Mouse (Mus musculus) heart, embryonic 13.5 days (tissue): ENCODE data around the gene C1qtnf7. TPM values are rescaled to one million over a fixed set of nuclear protein-coding genes. Genes with fewer than 3 reads are reported as not detected.

Experiments used
- ATAC-seq: fragments of 200-750 bp; cut with Nextera tagmentation; 2 replicates; pipeline ENCODE4 v1.8.0; 2017; ENCODE audit warnings: moderate TSS enrichment; ENCODE audit not compliant: insufficient number of reproducible peaks, low FRiP score, low TSS enrichment; ENCODE audit errors: extremely low read depth
- H3K27ac ChIP-seq: fragments of 300-500 bp; sonication (generic); replicated peaks from 2 replicates; pipeline ENCODE4 v1.5.1; 2015; ENCODE audit warnings: moderate library complexity, mild to moderate bottlenecking, inconsistent platforms
- H3K27me3 ChIP-seq: fragments of 300-500 bp; sonication (generic); replicated peaks from 2 replicates; pipeline ENCODE4 v1.6.1; 2015; ENCODE audit warnings: mild to moderate bottlenecking, inconsistent platforms
- H3K36me3 ChIP-seq: fragments of 300-500 bp; sonication (generic); 2 replicates; pipeline ENCODE4 v1.6.1; 2015; ENCODE audit warnings: mild to moderate bottlenecking, inconsistent platforms
- H3K4me1 ChIP-seq: fragments of 300-500 bp; sonication (generic); 2 replicates; pipeline ENCODE4 v1.6.1; 2015; ENCODE audit warnings: inconsistent platforms
- H3K4me2 ChIP-seq: fragments of 300-500 bp; sonication (generic); 2 replicates; pipeline ENCODE4 v1.6.1; 2015; ENCODE audit warnings: inconsistent platforms, mild to moderate bottlenecking, moderate library complexity
- H3K4me3 ChIP-seq: fragments of 300-500 bp; sonication (generic); 2 replicates; pipeline ENCODE4 v1.5.1; 2015; ENCODE audit warnings: moderate library complexity, mild to moderate bottlenecking, inconsistent platforms
- H3K9ac ChIP-seq: fragments of 300-500 bp; sonication (generic); 2 replicates; pipeline ENCODE4 v1.6.1; 2015; ENCODE audit warnings: inconsistent platforms, mild to moderate bottlenecking, moderate library complexity
- H3K9me3 ChIP-seq: fragments of 300-500 bp; sonication (generic); 2 replicates; pipeline ENCODE4 v1.6.1; 2016; ENCODE audit warnings: inconsistent platforms
- WGBS: fragments of 180-500 bp; shearing (Covaris S2); methylation state at CpG from one replicate; pipeline ENCODE4 v1.1.7; 2015; ENCODE audit warnings: mixed read lengths; 5-methylcytosine and 5-hydroxymethylcytosine counted together
- polyA plus RNA-seq: library from polyadenylated mRNA; unstranded; fragments of >200 nt; fragmentation: Nextera tagmentation; extraction: Ambion mirVana; gene quantifications from 2 replicates; pipeline ENCODE4 v1.2.1, GENCODE M21; 2015

C1qtnf7 gene
- polyA plus RNA-seq, 1 experiment from 2014 or later, result 7.6 TPM

GRCm38 (mm10) chr5:43583326-43584120 lies 68.2 kb downstream of the C1qtnf7 start:
- Histone ChIP-seq H3K36me3 (no peaks in the 10 kb centered on the region), H3K4me3 (no peak overlapping the region), H3K9ac (no peak overlapping the region), H3K27ac (no peak overlapping the region), H3K4me2 (no peak overlapping the region), H3K9me3 (no peaks in the 10 kb centered on the region), H3K27me3 (no peaks in the 10 kb centered on the region), H3K4me1 (peaks cover 5% of the 10 kb centered on the region; the same call in 1 of the 2 replicates)
- ATAC-seq, result no peak
- WGBS, result 78% methylated on average over 6 of the region's 6 CpGs

GRCm38 (mm10) chr5:43584464-43584863 lies 69.1 kb downstream of the C1qtnf7 start:
- Histone ChIP-seq H3K27ac (no peak overlapping the region), H3K9ac (no peak overlapping the region), H3K27me3 (no peaks in the 10 kb centered on the region), H3K4me3 (no peak overlapping the region), H3K4me2 (no peak overlapping the region), H3K36me3 (no peaks in the 10 kb centered on the region), H3K4me1 (peaks cover 11% of the 10 kb centered on the region; the same call in 1 of the 2 replicates), H3K9me3 (no peaks in the 10 kb centered on the region)
- WGBS, result 24% methylated on average over 1 of the region's 1 CpGs
- no peak for ATAC-seq

GRCm38 (mm10) chr5:43585406-43586245 lies 70.3 kb downstream of the C1qtnf7 start:
- no peak for ATAC-seq
- 48% methylated on average over 11 of the region's 11 CpGs for WGBS
- H3K27ac ChIP-seq, result 0 out of 2 replicates have a peak overlapping the region, but pooled peaks have one; percentile 33
- H3K9me3 ChIP-seq, result no peaks in the 10 kb centered on the region
- peaks cover 11% of the 10 kb centered on the region; the same call in 1 of the 2 replicates for H3K4me1 ChIP-seq
- no peak overlapping the region for H3K9ac ChIP-seq
- no peak overlapping the region for H3K4me2 ChIP-seq
- H3K36me3 ChIP-seq, result no peaks in the 10 kb centered on the region
- no peak overlapping the region for H3K4me3 ChIP-seq
- no peaks in the 10 kb centered on the region for H3K27me3 ChIP-seq

GRCm38 (mm10) chr5:43588791-43589439 lies 73.6 kb downstream of the C1qtnf7 start:
- WGBS, result 68% methylated on average over 5 of the region's 5 CpGs
- peak overlapping the region; percentile 42; the same call in 1 of the 2 replicates for H3K27ac ChIP-seq

GRCm38 (mm10) chr5:43589440-43589830 lies 74.1 kb downstream of the C1qtnf7 start:
- Histone ChIP-seq H3K4me1 (peaks cover 10% of the 10 kb centered on the region; the same call in 1 of the 2 replicates), H3K4me2 (no peak overlapping the region), H3K4me3 (no peak overlapping the region), H3K27me3 (no peaks in the 10 kb centered on the region), H3K36me3 (no peaks in the 10 kb centered on the region), H3K27ac (peak overlapping the region; percentile 42; the same call in 1 of the 2 replicates), H3K9me3 (no peaks in the 10 kb centered on the region), H3K9ac (no peak overlapping the region)
- ATAC-seq, result no peak
- WGBS, result 49% methylated on average over 2 of the region's 2 CpGs

More at GRCm38 (mm10) chr5:43588791-43589439, 73.6 kb downstream of the C1qtnf7 start:
- H3K9me3 ChIP-seq, result no peaks in the 10 kb centered on the region
- H3K4me2 ChIP-seq, result no peak overlapping the region
- no peaks in the 10 kb centered on the region for H3K36me3 ChIP-seq
- ATAC-seq, result no peak
- peaks cover 11% of the 10 kb centered on the region; the same call in 1 of the 2 replicates for H3K4me1 ChIP-seq
- H3K4me3 ChIP-seq, result no peak overlapping the region
- no peaks in the 10 kb centered on the region for H3K27me3 ChIP-seq
- no peak overlapping the region for H3K9ac ChIP-seq

GRCm38 (mm10) chr5:43590311-43590731 lies 75.0 kb downstream of the C1qtnf7 start:
- Histone ChIP-seq H3K9ac (no peak overlapping the region), H3K4me2 (no peak overlapping the region), H3K36me3 (no peaks in the 10 kb centered on the region), H3K27me3 (no peaks in the 10 kb centered on the region), H3K4me3 (no peak overlapping the region), H3K27ac (no peak overlapping the region), H3K4me1 (peaks cover 6% of the 10 kb centered on the region; the same call in 1 of the 2 replicates), H3K9me3 (no peaks in the 10 kb centered on the region)
- ATAC-seq, result no peak
- WGBS, result 80% methylated on average over 2 of the region's 2 CpGs

- no peak overlapping the region for H3K4me3 ChIP-seq
- no peaks in the 10 kb centered on the region for H3K36me3 ChIP-seq
- no peak overlapping the region for H3K9ac ChIP-seq
- H3K27me3 ChIP-seq, result no peaks in the 10 kb centered on the region
- H3K27ac ChIP-seq, result no peak overlapping the region
- H3K4me1 ChIP-seq, result no peaks in the 10 kb centered on the region
- no peak for ATAC-seq
- 77% methylated on average over 8 of the region's 8 CpGs for WGBS
- no peaks in the 10 kb centered on the region for H3K9me3 ChIP-seq
- no peak overlapping the region for H3K4me2 ChIP-seq
Measured at GRCm38 (mm10) chr5:43601601-43602000, 86.3 kb downstream of the C1qtnf7 start.

GRCm38 (mm10) chr5:43602518-43602917 lies 87.2 kb downstream of the C1qtnf7 start:
- 83% methylated on average over 3 of the region's 3 CpGs for WGBS
- Histone ChIP-seq H3K27me3 (no peaks in the 10 kb centered on the region), H3K9me3 (no peaks in the 10 kb centered on the region), H3K9ac (no peak overlapping the region), H3K27ac (no peak overlapping the region), H3K4me3 (no peak overlapping the region), H3K4me2 (no peak overlapping the region), H3K36me3 (no peaks in the 10 kb centered on the region), H3K4me1 (no peaks in the 10 kb centered on the region)
- ATAC-seq, result no peak

GRCm38 (mm10) chr5:43603559-43603958 lies 88.2 kb downstream of the C1qtnf7 start:
- Histone ChIP-seq H3K4me1 (no peaks in the 10 kb centered on the region), H3K27ac (no peak overlapping the region), H3K36me3 (no peaks in the 10 kb centered on the region), H3K4me2 (no peak overlapping the region), H3K9ac (no peak overlapping the region), H3K27me3 (no peaks in the 10 kb centered on the region), H3K9me3 (no peaks in the 10 kb centered on the region), H3K4me3 (no peak overlapping the region)
- 83% methylated on average over 3 of the region's 3 CpGs for WGBS
- ATAC-seq, result no peak

- no peak overlapping the region for H3K27ac ChIP-seq
- no peaks in the 10 kb centered on the region for H3K27me3 ChIP-seq
- peaks cover 7% of the 10 kb centered on the region for H3K4me1 ChIP-seq
- H3K36me3 ChIP-seq, result no peaks in the 10 kb centered on the region
- H3K4me2 ChIP-seq, result no peak overlapping the region
- H3K9me3 ChIP-seq, result no peaks in the 10 kb centered on the region
- ATAC-seq, result no peak
- no peak overlapping the region for H3K4me3 ChIP-seq
- no peak overlapping the region for H3K9ac ChIP-seq
- WGBS, result 76% methylated on average over 3 of the region's 3 CpGs
Measured at GRCm38 (mm10) chr5:43608073-43608472, 92.7 kb downstream of the C1qtnf7 start.

- H3K36me3 ChIP-seq, result no peaks in the 10 kb centered on the region
- no peak overlapping the region for H3K9ac ChIP-seq
- no peak overlapping the region for H3K27ac ChIP-seq
- no peak overlapping the region for H3K4me3 ChIP-seq
- H3K4me1 ChIP-seq, result peaks cover 7% of the 10 kb centered on the region
- no peaks in the 10 kb centered on the region for H3K9me3 ChIP-seq
- no peak for ATAC-seq
- H3K27me3 ChIP-seq, result no peaks in the 10 kb centered on the region
- WGBS, result 52% methylated on average over 1 of the region's 1 CpGs
- no peak overlapping the region for H3K4me2 ChIP-seq
Measured at GRCm38 (mm10) chr5:43609760-43610159, 94.4 kb downstream of the C1qtnf7 start.
